Mouse (Mus musculus) heart, postnatal 0 days (tissue): ENCODE measurements around the gene Mrps15. TPM values are rescaled to one million over a fixed set of nuclear protein-coding genes. Genes with fewer than 3 reads are reported as not detected.

Experiments used
- ATAC-seq: fragments of 200-750 bp; cut with Nextera tagmentation; 2 replicates; pipeline ENCODE4 v1.8.0; 2017; ENCODE audit warnings: low read depth, moderate number of reproducible peaks, moderate library complexity; ENCODE audit not compliant: insufficient read depth
- DNase-seq: peaks from one replicate; pipeline ENCODE4 v3.0.0-alpha.2; 2016; ENCODE audit warnings: low spot score
- H3K27ac ChIP-seq: fragments of 300-500 bp; sonication (generic); 2 replicates; pipeline ENCODE4 v1.5.1; 2014; ENCODE audit warnings: low read depth, mild to moderate bottlenecking
- H3K27me3 ChIP-seq: fragments of 300-500 bp; sonication (generic); 2 replicates; pipeline ENCODE4 v1.6.1; 2014; ENCODE audit warnings: low read length, mixed read lengths; ENCODE audit not compliant: control insufficient read depth, insufficient read depth
- H3K36me3 ChIP-seq: fragments of 300-500 bp; sonication (generic); replicated peaks from 2 replicates; pipeline ENCODE4 v1.6.1; 2014; ENCODE audit warnings: low read length, mixed read lengths; ENCODE audit not compliant: control insufficient read depth, insufficient read depth
- H3K4me1 ChIP-seq: fragments of 300-500 bp; sonication (generic); 2 replicates; pipeline ENCODE4 v1.6.1; 2014; ENCODE audit warnings: antibody characterized with exemption; ENCODE audit not compliant: control insufficient read depth, insufficient read depth
- H3K4me2 ChIP-seq: fragments of 300-500 bp; sonication (generic); 2 replicates; pipeline ENCODE4 v1.6.1; 2014; ENCODE audit warnings: low read depth, mild to moderate bottlenecking, low read length, moderate library complexity
- H3K4me3 ChIP-seq: fragments of 300-500 bp; sonication (generic); 2 replicates; pipeline ENCODE4 v1.5.1; 2014; ENCODE audit warnings: low read depth, low read length
- H3K9ac ChIP-seq: fragments of 300-500 bp; sonication (generic); replicated peaks from 2 replicates; pipeline ENCODE4 v1.6.1; 2014; ENCODE audit warnings: low read depth, low read length, mixed read lengths
- H3K9me3 ChIP-seq: fragments of 300-500 bp; sonication (generic); replicated peaks from 2 replicates; pipeline ENCODE4 v1.6.1; 2016; ENCODE audit warnings: low read length; ENCODE audit not compliant: control insufficient read depth
- CTCF ChIP-seq: IDR thresholded peaks from 2 replicates; pipeline ENCODE4 v1.5.1; 2016; ENCODE audit warnings: antibody characterized with exemption, control low read depth, low read depth
- EP300 ChIP-seq: IDR thresholded peaks from 2 replicates; pipeline ENCODE4 v1.6.1; 2016; ENCODE audit warnings: antibody characterized with exemption, low read depth
- WGBS: fragments of 180-500 bp; shearing (Covaris S2); extraction: QIAGEN DNeasy Blood & Tissue Kit; methylation state at CpG from one replicate; pipeline ENCODE4 v1.1.7; 2014; 5-methylcytosine and 5-hydroxymethylcytosine counted together
- polyA plus RNA-seq: library from polyadenylated mRNA; unstranded; fragments of >200 nt; fragmentation: Nextera tagmentation; extraction: Ambion mirVana; gene quantifications from 2 replicates; pipeline ENCODE4 v1.2.1, GENCODE M21; 2015
- total RNA-seq: library from RNA; depleted of rRNA; stranded (reverse); fragments of >200 nt; gene quantifications from 2 replicates; pipeline ENCODE4 v1.2.3, GENCODE M21; 2014; ENCODE audit warnings: low replicate concordance

Gene Mrps15
- total and polyA plus RNA-seq, 2 experiments from 2014 or later: 84.0 to 139 TPM

GRCm38 (mm10) chr4:126083021-126083420 is 36.3 kb downstream of the Mrps15 start:
- Histone ChIP-seq H3K27me3 (no peaks in the 10 kb centered on the region), H3K4me3 (no peak overlapping the region), H3K27ac (no peak overlapping the region), H3K9me3 (no peaks in the 10 kb centered on the region), H3K4me2 (no peak overlapping the region), H3K36me3 (no peaks in the 10 kb centered on the region), H3K9ac (no peak overlapping the region), H3K4me1 (no peaks in the 10 kb centered on the region)
- TF ChIP-seq CTCF: no peak
- no peak for TF ChIP-seq EP300
- ATAC-seq (no peak), DNase-seq (no peak)
- WGBS: 83% methylated on average over 9 of the region's 9 CpGs

- ATAC-seq: no peak
- H3K9me3 ChIP-seq: no peaks in the 10 kb centered on the region
These were observed 37.7 kb downstream of the Mrps15 start for GRCm38 (mm10) chr4:126084382-126084781.

GRCm38 (mm10) chr4:126085996-126086576 is 39.4 kb downstream of the Mrps15 start:
- peak; percentile 78 for DNase-seq
- no peaks in the 10 kb centered on the region for H3K36me3 ChIP-seq
- no peak overlapping the region for H3K9ac ChIP-seq
- no peaks in the 10 kb centered on the region for H3K9me3 ChIP-seq
- H3K4me3 ChIP-seq: no peak overlapping the region
- ATAC-seq: peak; percentile 87
- no peaks in the 10 kb centered on the region for H3K27me3 ChIP-seq
- no peak overlapping the region for H3K4me2 ChIP-seq
- WGBS: 21% methylated on average over 7 of the region's 7 CpGs
- no peaks in the 10 kb centered on the region for H3K4me1 ChIP-seq
- peak; percentile 95 for TF ChIP-seq CTCF
- TF ChIP-seq EP300: no peak
- H3K27ac ChIP-seq: no peak overlapping the region

More at GRCm38 (mm10) chr4:126084382-126084781, 37.7 kb downstream of the Mrps15 start:
- no peak overlapping the region for H3K4me3 ChIP-seq
- H3K36me3 ChIP-seq: no peaks in the 10 kb centered on the region
- no peaks in the 10 kb centered on the region for H3K27me3 ChIP-seq
- WGBS: 65% methylated on average over 8 of the region's 8 CpGs
- H3K4me1 ChIP-seq: no peaks in the 10 kb centered on the region
- no peak overlapping the region for H3K27ac ChIP-seq
- H3K9ac ChIP-seq: no peak overlapping the region
- DNase-seq: no peak
- no peak overlapping the region for H3K4me2 ChIP-seq
- TF ChIP-seq CTCF (no peak), EP300 (no peak)

GRCm38 (mm10) chr4:126090101-126090847 is 43.5 kb downstream of the Mrps15 start:
- no peaks in the 10 kb centered on the region for H3K27me3 ChIP-seq
- H3K9ac ChIP-seq: no peak overlapping the region
- H3K9me3 ChIP-seq: no peaks in the 10 kb centered on the region
- no peaks in the 10 kb centered on the region for H3K4me1 ChIP-seq
- ATAC-seq (no peak), DNase-seq (no peak)
- H3K4me3 ChIP-seq: no peak overlapping the region
- H3K36me3 ChIP-seq: no peaks in the 10 kb centered on the region
- H3K4me2 ChIP-seq: no peak overlapping the region
- 69% methylated on average over 7 of the region's 7 CpGs for WGBS
- peak overlapping the region; percentile 32; the same call in 1 of the 2 replicates for H3K27ac ChIP-seq
- no peak for TF ChIP-seq EP300
- no peak for TF ChIP-seq CTCF

- 65% methylated on average over 4 of the region's 4 CpGs for WGBS
- Histone ChIP-seq H3K27ac (no peak overlapping the region; the same call in 1 of the 2 replicates), H3K9me3 (no peaks in the 10 kb centered on the region), H3K4me2 (no peak overlapping the region), H3K36me3 (no peaks in the 10 kb centered on the region), H3K4me3 (no peak overlapping the region), H3K4me1 (no peaks in the 10 kb centered on the region), H3K9ac (no peak overlapping the region), H3K27me3 (no peaks in the 10 kb centered on the region)
- no peak for TF ChIP-seq EP300
- TF ChIP-seq CTCF: no peak
- no peak for ATAC-seq
- DNase-seq: no peak
These were observed 44.1 kb downstream of the Mrps15 start for GRCm38 (mm10) chr4:126090848-126091124.
